In the genomic region with DNA sequence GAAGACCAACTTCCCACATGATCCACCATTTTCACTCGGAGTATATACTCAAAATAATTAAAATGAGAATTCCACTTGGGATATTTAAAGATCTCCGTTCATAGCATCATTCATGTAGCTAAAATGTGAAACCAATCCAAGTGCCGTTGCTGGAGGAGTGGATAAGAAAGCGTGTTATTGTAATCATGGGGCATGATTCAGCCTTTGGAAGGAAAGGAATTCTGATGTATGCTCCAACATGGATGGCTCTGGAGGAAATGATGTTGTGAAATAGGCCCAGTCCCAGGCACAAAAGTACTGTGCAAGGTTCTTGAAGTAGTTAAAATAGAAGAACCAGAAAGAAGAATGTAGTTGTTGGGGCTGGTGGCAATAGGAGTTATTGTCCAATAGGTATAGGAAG, we compare ENCODE assay signal across 15 mouse cellular contexts.
"Had no signal": no experiment of that assay in that cellular context is flagged by ENCODE, and none has a peak within 500 bp of the region (broad histone marks: within the 10 kb centered on the region; RNA-seq: fewer than 3 reads in every experiment).

No protein-coding gene starts in this region.

- H3K9me3 ChIP-seq: neural tube, embryonic 13.5 days; neural tube, embryonic 15.5 days; stomach, embryonic 15.5 days had no signal

- DNase-seq: right cerebral cortex, adult 18-20 months; right cerebral cortex, postnatal 14 days; right cerebral cortex, postnatal 25 days; right cerebral cortex, postnatal 4 days; spleen, adult 18-20 months; thymus, adult 18-20 months; thymus, adult 2 months; thymus, postnatal 14 days; thymus, postnatal 25 days; thymus, postnatal 36 days; thymus, postnatal 4 days had no signal

- H3K4me1 ChIP-seq: neural tube, embryonic 13.5 days; neural tube, embryonic 15.5 days; stomach, embryonic 15.5 days had no signal

- H3K4me2 ChIP-seq: neural tube, embryonic 13.5 days; neural tube, embryonic 15.5 days; stomach, embryonic 15.5 days had no signal

- H3K4me3 ChIP-seq: neural tube, embryonic 13.5 days; neural tube, embryonic 15.5 days; stomach, embryonic 15.5 days had no signal

- H3K9ac ChIP-seq: neural tube, embryonic 13.5 days; neural tube, embryonic 15.5 days; stomach, embryonic 15.5 days had no signal

- H3K27me3 ChIP-seq: neural tube, embryonic 13.5 days; neural tube, embryonic 15.5 days; stomach, embryonic 15.5 days had no signal

- H3K27ac ChIP-seq: neural tube, embryonic 13.5 days; neural tube, embryonic 15.5 days; stomach, embryonic 15.5 days; stomach, postnatal 0 days had no signal

- H3K36me3 ChIP-seq: neural tube, embryonic 13.5 days; neural tube, embryonic 15.5 days; stomach, embryonic 15.5 days had no signal
